Mouse (Mus musculus) forebrain, embryonic 12.5 days (tissue): Measurements from ENCODE around the gene Ccdc126. TPM values are rescaled to one million over a fixed set of nuclear protein-coding genes. Genes with fewer than 3 reads are reported as not detected.

Experiments used
- ATAC-seq: fragments of 200-750 bp; cut with Nextera tagmentation; 2 replicates; pipeline ENCODE4 v1.8.0; 2017; ENCODE audit warnings: moderate TSS enrichment; ENCODE audit not compliant: low FRiP score
- H3K27ac ChIP-seq: fragments of 300-500 bp; sonication (generic); 2 replicates; pipeline ENCODE4 v1.5.1; 2016; ENCODE audit warnings: mild to moderate bottlenecking
- H3K27me3 ChIP-seq: fragments of 300-500 bp; sonication (generic); 2 replicates; pipeline ENCODE4 v1.6.1; 2016; ENCODE audit warnings: mild to moderate bottlenecking
- H3K36me3 ChIP-seq: fragments of 300-500 bp; sonication (generic); replicated peaks from 2 replicates; pipeline ENCODE4 v1.6.1; 2016; ENCODE audit warnings: mild to moderate bottlenecking
- H3K4me1 ChIP-seq: fragments of 300-500 bp; sonication (generic); 2 replicates; pipeline ENCODE4 v1.6.1; 2016
- H3K4me2 ChIP-seq: fragments of 300-500 bp; sonication (generic); 2 replicates; pipeline ENCODE4 v1.6.1; 2016; ENCODE audit warnings: mild to moderate bottlenecking, moderate library complexity
- H3K4me3 ChIP-seq: fragments of 300-500 bp; sonication (generic); replicated peaks from 2 replicates; pipeline ENCODE4 v1.5.1; 2016; ENCODE audit warnings: mild to moderate bottlenecking
- H3K9ac ChIP-seq: fragments of 300-500 bp; sonication (generic); 2 replicates; pipeline ENCODE4 v1.6.1; 2016; ENCODE audit warnings: mild to moderate bottlenecking
- H3K9me3 ChIP-seq: fragments of 300-500 bp; sonication (generic); 2 replicates; pipeline ENCODE4 v1.6.1; 2016
- WGBS: fragments of 180-500 bp; shearing (Covaris S2); methylation state at CpG from one replicate; pipeline ENCODE4 v1.1.7; 2016; 5-methylcytosine and 5-hydroxymethylcytosine counted together
- polyA plus RNA-seq: library from polyadenylated mRNA; unstranded; fragments of >200 nt; fragmentation: Nextera tagmentation; extraction: Ambion mirVana; gene quantifications from 2 replicates; pipeline ENCODE4 v1.2.1, GENCODE M21; 2016

Ccdc126 gene
- polyA plus RNA-seq, 1 experiment from 2014 or later, result 6.0 TPM

GRCm38 (mm10) chr6:49355171-49355570 lies 36.1 kb downstream of the Ccdc126 start:
- H3K9me3 ChIP-seq, result no peaks in the 10 kb centered on the region
- no peaks in the 10 kb centered on the region for H3K4me1 ChIP-seq
- WGBS, result 67% methylated on average over 4 of the region's 4 CpGs
- no peak for ATAC-seq
- no peak overlapping the region for H3K9ac ChIP-seq
- no peak overlapping the region for H3K27ac ChIP-seq
- no peak overlapping the region for H3K4me3 ChIP-seq
- H3K27me3 ChIP-seq, result no peaks in the 10 kb centered on the region
- no peaks in the 10 kb centered on the region for H3K36me3 ChIP-seq
- no peak overlapping the region for H3K4me2 ChIP-seq

DNA sequence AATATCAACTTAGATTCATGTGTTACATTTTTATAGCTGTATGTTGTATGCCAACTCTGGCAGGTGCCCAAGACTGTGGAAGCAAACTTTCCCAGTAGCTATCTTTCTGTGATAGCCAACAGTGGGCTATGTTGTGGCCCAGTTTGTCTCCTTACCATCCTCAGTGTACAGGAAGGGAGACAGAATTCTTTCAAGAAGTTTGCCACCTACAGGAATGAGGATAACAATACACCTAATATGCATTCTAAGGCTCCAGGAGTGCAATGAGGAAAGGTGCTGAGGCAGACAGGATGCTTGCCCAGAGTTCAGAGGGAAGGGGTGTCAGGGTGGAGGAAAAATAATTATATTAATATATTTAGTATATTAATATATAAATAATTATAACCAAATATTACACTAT lies 41.3 kb downstream of the Ccdc126 start:
- Histone ChIP-seq H3K4me1 (no peaks in the 10 kb centered on the region), H3K27ac (no peak overlapping the region), H3K9ac (no peak overlapping the region), H3K27me3 (no peaks in the 10 kb centered on the region), H3K4me3 (no peak overlapping the region), H3K9me3 (no peaks in the 10 kb centered on the region), H3K36me3 (no peaks in the 10 kb centered on the region), H3K4me2 (no peak overlapping the region)
- no peak for ATAC-seq

GRCm38 (mm10) chr6:49367159-49368054 lies 48.3 kb downstream of the Ccdc126 start, which contains the start of gene Fam221a:
Gene Fam221a, plus strand, starts transcription at chr6:49367739.
- no peaks in the 10 kb centered on the region for H3K36me3 ChIP-seq
- peak within 1 kb of the TSS; percentile 55 for H3K4me3 ChIP-seq
- no peaks in the 10 kb centered on the region for H3K27me3 ChIP-seq
- 3% methylated on average over 44 of the region's 49 CpGs for WGBS
- ATAC-seq, result peak; percentile 96
- H3K9me3 ChIP-seq, result no peaks in the 10 kb centered on the region
- H3K4me1 ChIP-seq, result peaks cover 7% of the 10 kb centered on the region
- peak within 1 kb of the TSS; percentile 63 for H3K9ac ChIP-seq
- H3K4me2 ChIP-seq, result peak within 1 kb of the TSS; percentile 89
- 0 out of 2 replicates have a peak within 1 kb of the TSS, but pooled peaks have one; percentile 44 for H3K27ac ChIP-seq

DNA sequence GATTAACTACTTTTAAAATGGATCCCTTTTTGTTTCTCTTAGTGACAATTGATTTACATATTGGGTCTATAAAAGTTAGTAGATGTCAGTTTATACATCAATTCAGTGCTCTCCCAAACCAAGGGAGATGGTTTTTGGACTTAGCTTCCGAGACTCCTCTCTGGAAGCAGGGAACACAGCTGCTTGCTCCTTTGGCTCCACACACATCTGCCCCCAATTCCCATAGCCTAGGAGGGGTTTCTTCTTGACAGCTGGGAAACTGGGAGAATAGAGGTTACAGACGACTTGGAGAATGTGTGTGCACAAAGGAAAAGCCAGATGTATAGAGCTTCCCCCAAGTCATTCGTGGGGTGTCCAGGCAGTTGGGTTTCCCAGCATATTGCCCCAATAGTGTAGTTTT lies 49.1 kb downstream of the Ccdc126 start:
- no peaks in the 10 kb centered on the region for H3K27me3 ChIP-seq
- H3K4me2 ChIP-seq, result peak overlapping the region; percentile 89
- H3K36me3 ChIP-seq, result no peaks in the 10 kb centered on the region
- H3K9ac ChIP-seq, result no peak overlapping the region
- 50% methylated on average over 3 of the region's 3 CpGs for WGBS
- no peak overlapping the region for H3K27ac ChIP-seq
- peak overlapping the region; percentile 55 for H3K4me3 ChIP-seq
- H3K4me1 ChIP-seq, result peaks cover 7% of the 10 kb centered on the region
- H3K9me3 ChIP-seq, result no peaks in the 10 kb centered on the region
- no peak for ATAC-seq

- no peak overlapping the region for H3K27ac ChIP-seq
- no peaks in the 10 kb centered on the region for H3K9me3 ChIP-seq
- whole genome bisulfite sequencing, result 84% methylated on average over 4 of the region's 4 CpGs
Observed at GRCm38 (mm10) chr6:49372705-49373104, 53.6 kb downstream of the Ccdc126 start.

GRCm38 (mm10) chr6:49373943-49374342 lies 54.9 kb downstream of the Ccdc126 start:
- no peaks in the 10 kb centered on the region for H3K4me1 ChIP-seq
- no peak overlapping the region for H3K27ac ChIP-seq
- no peak overlapping the region for H3K9ac ChIP-seq
- ATAC-seq, result no peak
- no peaks in the 10 kb centered on the region for H3K9me3 ChIP-seq
- 77% methylated on average over 2 of the region's 2 CpGs for WGBS
- no peak overlapping the region for H3K4me2 ChIP-seq
- H3K36me3 ChIP-seq, result no peaks in the 10 kb centered on the region
- no peak overlapping the region for H3K4me3 ChIP-seq
- no peaks in the 10 kb centered on the region for H3K27me3 ChIP-seq

More at GRCm38 (mm10) chr6:49372705-49373104, 53.6 kb downstream of the Ccdc126 start:
- H3K9ac ChIP-seq, result no peak overlapping the region
- no peaks in the 10 kb centered on the region for H3K27me3 ChIP-seq
- ATAC-seq, result no peak
- no peak overlapping the region for H3K4me2 ChIP-seq
- no peaks in the 10 kb centered on the region for H3K36me3 ChIP-seq
- no peak overlapping the region for H3K4me3 ChIP-seq
- H3K4me1 ChIP-seq, result peaks cover 7% of the 10 kb centered on the region

- Histone ChIP-seq H3K9ac (no peak overlapping the region), H3K27me3 (no peaks in the 10 kb centered on the region), H3K9me3 (no peaks in the 10 kb centered on the region), H3K4me1 (no peaks in the 10 kb centered on the region), H3K4me2 (no peak overlapping the region), H3K27ac (no peak overlapping the region), H3K36me3 (no peaks in the 10 kb centered on the region), H3K4me3 (no peak overlapping the region)
- 67% methylated on average over 12 of the region's 12 CpGs for WGBS
- no peak for ATAC-seq
Observed at GRCm38 (mm10) chr6:49378328-49378727, 59.3 kb downstream of the Ccdc126 start.

Other genes starting within 250 kb of the Ccdc126 start
- gene Malsu1, start 245.5 kb upstream of the Ccdc126 start, polyA plus RNA-seq, result 58.7 and 67.8 TPM in 2 replicates
- 98.9 and 107 TPM in 2 replicates for gene Igf2bp3, start 104.3 kb upstream of the Ccdc126 start, polyA plus RNA-seq
- 164 and 168 TPM in 2 replicates for gene Tra2a, start 55.2 kb upstream of the Ccdc126 start, polyA plus RNA-seq
- 5.0 and 5.8 TPM in 2 replicates for gene Fam221a, start 48.5 kb downstream of the Ccdc126 start, polyA plus RNA-seq
- gene Stk31, start 76.3 kb downstream of the Ccdc126 start, polyA plus RNA-seq, result 0.10 TPM in 1 of 2 replicates, not detected in the other